Comparison of ENCODE assay signal across 8 mouse cellular contexts in the genomic region with DNA sequence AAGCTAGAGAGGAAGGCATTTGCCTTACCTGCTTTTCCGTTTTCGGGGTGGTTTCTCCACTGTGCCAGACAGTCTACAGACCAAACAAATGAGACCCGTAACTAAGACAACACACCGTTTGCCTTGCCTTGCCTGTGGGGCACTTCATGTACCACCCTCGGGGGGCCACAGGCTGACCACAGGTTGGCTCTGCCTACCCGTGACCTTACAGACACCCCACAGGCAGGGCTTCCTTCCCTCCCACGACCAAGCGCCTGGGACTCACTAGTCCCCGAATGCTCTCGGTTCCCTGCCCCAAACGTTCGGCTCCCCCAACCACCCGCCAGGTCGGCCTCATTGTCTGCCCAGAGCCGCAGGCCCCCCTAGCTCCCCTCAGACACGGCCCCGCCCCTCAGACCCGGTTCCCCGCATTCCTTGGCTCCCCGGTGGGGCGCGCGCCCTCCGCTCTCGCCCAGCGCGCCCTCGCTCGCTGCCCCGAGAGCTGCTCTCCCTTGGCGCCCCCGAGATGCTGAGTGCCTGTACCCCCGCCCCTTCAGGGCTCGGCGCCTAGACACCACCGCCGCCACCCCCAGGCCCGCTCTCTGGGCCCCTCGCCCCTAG. TPM values are rescaled to one million over a fixed set of nuclear protein-coding genes. Genes with fewer than 3 reads are reported as not detected.
DNase-seq lines count a peak whose midpoint lies in the region; ATAC-seq and TF ChIP-seq lines count a peak whose summit lies in the region.

No protein-coding gene starts in this region.

- no peaks in the 10 kb centered on the region for H3K27me3 ChIP-seq in kidney, embryonic 14.5 days (ENCODE audit: control insufficient read depth, insufficient read depth, low read length)
- H3K27me3 ChIP-seq in Patski: no peaks in the 10 kb centered on the region
- H3K27me3 ChIP-seq in kidney, postnatal 0 days (ENCODE audit: insufficient read depth, low read length): no peaks in the 10 kb centered on the region
- no peaks in the 10 kb centered on the region for H3K27me3 ChIP-seq in stomach, postnatal 0 days (ENCODE audit: control insufficient read depth, insufficient read depth, low read length)

- H3K9ac ChIP-seq in kidney, embryonic 14.5 days (ENCODE audit: low read depth, low read length): peak overlapping the region; percentile 80
- peak overlapping the region; percentile 87 for H3K9ac ChIP-seq in kidney, postnatal 0 days (ENCODE audit: low read depth, low read length)
- H3K9ac ChIP-seq in stomach, postnatal 0 days (ENCODE audit: low read length): peak overlapping the region; percentile 82

- peak overlapping the region; percentile 78 for H3K4me3 ChIP-seq in kidney, embryonic 14.5 days (ENCODE audit: low read length)
- H3K4me3 ChIP-seq in kidney, postnatal 0 days (replicated peaks; ENCODE audit: low read depth, low read length): peak overlapping the region; percentile 94
- H3K4me3 ChIP-seq in stomach, postnatal 0 days (ENCODE audit: low read depth, low read length): peak overlapping the region; percentile 97

- no peaks in the 10 kb centered on the region for H3K9me3 ChIP-seq in kidney, embryonic 14.5 days (ENCODE audit: control insufficient read depth, low read length)
- H3K9me3 ChIP-seq in kidney, postnatal 0 days (replicated peaks; ENCODE audit: low read length): no peaks in the 10 kb centered on the region
- no peaks in the 10 kb centered on the region for H3K9me3 ChIP-seq in stomach, postnatal 0 days (ENCODE audit: control insufficient read depth, low read length)

- in situ Hi-C loops in Patski (cut with MboI; ENCODE audit: low pct_unique_long_range_greater_than_20kb): no loop called here

- no peak for TF ChIP-seq CTCF in Patski (IDR thresholded peaks at IDR 0.05)
- no peak for TF ChIP-seq CTCF in kidney, postnatal 0 days (IDR thresholded peaks at IDR 0.05; ENCODE audit: low read depth)
- TF ChIP-seq CTCF in stomach, postnatal 0 days (IDR thresholded peaks at IDR 0.05; ENCODE audit: low read depth): no peak

- no peak for DNase-seq in kidney, adult 8-10 months
- DNase-seq in Patski (ENCODE audit: low read depth, low spot score): no peak
- DNase-seq in kidney, postnatal 0 days (ENCODE audit: low spot score): peak; percentile 68
- DNase-seq in stomach, postnatal 0 days (ENCODE audit: low spot score): no peak
- DNase-seq in layer of hippocampus, postnatal 14 days (ENCODE audit: low spot score in 2 of 2): no peak

- ATAC-seq in kidney, embryonic 14.5 days (ENCODE audit: low FRiP score, low TSS enrichment): peak; percentile 86
- ATAC-seq in Patski: peak; percentile 48
- peak; percentile 31; the same call in 1 of the 2 replicates for ATAC-seq in erythroblast, adult 5-6 weeks (replicated peaks; ENCODE audit: low FRiP score, poor library complexity, severe bottlenecking)
- no peak for ATAC-seq in kidney, postnatal 0 days (replicated peaks; ENCODE audit: low FRiP score, low read depth)
- peak; percentile 31 for ATAC-seq in megakaryocyte progenitor cell, adult 5-6 weeks (replicated peaks; ENCODE audit: poor library complexity)
- ATAC-seq in stomach, postnatal 0 days (ENCODE audit: low FRiP score, low TSS enrichment): peak; percentile 49

- WGBS in kidney, embryonic 14.5 days: under 1% methylated on average over 38 of the region's 39 CpGs
- under 1% methylated on average over 39 of the region's 39 CpGs for WGBS in kidney, postnatal 0 days
- 0% methylated on average over 32 of the region's 39 CpGs for WGBS in stomach, postnatal 0 days

- H3K4me2 ChIP-seq in kidney, embryonic 14.5 days (replicated peaks; ENCODE audit: low read depth, low read length): peak overlapping the region; percentile 54
- H3K4me2 ChIP-seq in kidney, postnatal 0 days (ENCODE audit: low read length): peak overlapping the region; percentile 77
- peak overlapping the region; percentile 91 for H3K4me2 ChIP-seq in stomach, postnatal 0 days (replicated peaks; ENCODE audit: low read depth)

- peaks cover 8% of the 10 kb centered on the region; the same call in 1 of the 2 replicates for H3K4me1 ChIP-seq in kidney, embryonic 14.5 days (ENCODE audit: control insufficient read depth, insufficient read depth, low read length)
- 0 out of 2 replicates have a peak, but pooled peaks cover 6% of the 10 kb centered on the region for H3K4me1 ChIP-seq in kidney, postnatal 0 days (replicated peaks; ENCODE audit: insufficient read depth, low read length)
- no peaks in the 10 kb centered on the region; the same call in 1 of the 2 replicates for H3K4me1 ChIP-seq in stomach, postnatal 0 days (replicated peaks; ENCODE audit: control insufficient read depth, insufficient read depth)

- POLR2A ChIA-PET in Patski (lab: Charles Lee): no interaction called here

- TF ChIP-seq EP300 in stomach, postnatal 0 days (optimal IDR thresholded peaks at IDR 0.05): no peak

- H3K36me3 ChIP-seq in kidney, embryonic 14.5 days (ENCODE audit: control insufficient read depth, insufficient read depth, low read length): peaks cover 3% of the 10 kb centered on the region; the same call in 1 of the 2 replicates
- no peaks in the 10 kb centered on the region for H3K36me3 ChIP-seq in kidney, postnatal 0 days (ENCODE audit: insufficient read depth, low read length)
- no peaks in the 10 kb centered on the region for H3K36me3 ChIP-seq in stomach, postnatal 0 days (ENCODE audit: control insufficient read depth, insufficient read depth, low read length)

- CTCF ChIA-PET in Patski (lab: Charles Lee): interaction anchor here (0.8 to 1.6 kb wide), 3 partner anchors 26 to 87 kb away, joined by 3 to 5 read pairs (median 3); no protein-coding TSS in a partner anchor

- H3K27ac ChIP-seq in kidney, embryonic 14.5 days (ENCODE audit: low read depth, low read length): peak overlapping the region; percentile 90
- H3K27ac ChIP-seq in kidney, postnatal 0 days: peak overlapping the region; percentile 92
- peak overlapping the region; percentile 91 for H3K27ac ChIP-seq in stomach, postnatal 0 days (replicated peaks)

RNA-seq across cellular contexts. Expression of a gene that starts 0.5 kb away (rescaled TPM):
- polyA plus RNA-seq in kidney, embryonic 14.5 days (2014; fragmentation: Nextera tagmentation; extraction: Ambion mirVana): 10.7 and 14.1 TPM in 2 replicates
- polyA plus RNA-seq in Patski (2021): 11.3 TPM
- 4.2 and 6.7 TPM in 2 replicates for total RNA-seq in erythroblast, adult 5-6 weeks (2015; ENCODE audit: low replicate concordance)
- 3.8 and 11.4 TPM in 2 replicates for total RNA-seq in erythroblast, adult 5-6 weeks (2017; ENCODE audit: low replicate concordance)
- 5.4 and 6.7 TPM in 2 replicates for polyA plus RNA-seq in kidney, postnatal 0 days (2015; fragmentation: Nextera tagmentation; extraction: Ambion mirVana)
- total RNA-seq in megakaryocyte progenitor cell, adult 5-6 weeks (2015): 7.4 and 10.6 TPM in 2 replicates
- 6.0 and 11.6 TPM in 2 replicates for total RNA-seq in megakaryocyte progenitor cell, adult 5-6 weeks (2017)
- 2.6 and 3.3 TPM in 2 replicates for polyA plus RNA-seq in stomach, postnatal 0 days (2015; fragmentation: Nextera tagmentation; extraction: Ambion mirVana)
- total RNA-seq in layer of hippocampus, postnatal 14 days (2021): 10 to 100 TPM; 75.4 to 78.3 TPM

RNA-seq across cellular contexts. Expression of a gene that starts 36.2 kb away (rescaled TPM):
- 67.4 and 79.0 TPM in 2 replicates for polyA plus RNA-seq in kidney, embryonic 14.5 days (2014; fragmentation: Nextera tagmentation; extraction: Ambion mirVana)
- polyA plus RNA-seq in Patski (2021): 53.9 TPM
- total RNA-seq in erythroblast, adult 5-6 weeks (2015; ENCODE audit: low replicate concordance): 29.6 and 55.2 TPM in 2 replicates
- 28.6 and 44.2 TPM in 2 replicates for total RNA-seq in erythroblast, adult 5-6 weeks (2017; ENCODE audit: low replicate concordance)
- 76.8 and 81.1 TPM in 2 replicates for polyA plus RNA-seq in kidney, postnatal 0 days (2015; fragmentation: Nextera tagmentation; extraction: Ambion mirVana)
- 118 and 136 TPM in 2 replicates for total RNA-seq in megakaryocyte progenitor cell, adult 5-6 weeks (2015)
- 64.2 and 72.9 TPM in 2 replicates for total RNA-seq in megakaryocyte progenitor cell, adult 5-6 weeks (2017)
- 59.5 and 59.6 TPM in 2 replicates for polyA plus RNA-seq in stomach, postnatal 0 days (2015; fragmentation: Nextera tagmentation; extraction: Ambion mirVana)
- 10 to 100 TPM; 64.7 to 73.1 TPM for total RNA-seq in layer of hippocampus, postnatal 14 days (2021)
